Mouse (Mus musculus) MEL (cell line): Measurements from ENCODE around the gene Clpp. TPM values are rescaled to one million over a fixed set of nuclear protein-coding genes. Genes with fewer than 3 reads are reported as not detected.

ENCODE experiments used
- DNase-seq: peaks from one replicate; pipeline ENCODE4 v3.0.0; 2011; ENCODE audit warnings: low read depth, low spot score
- H3K27ac ChIP-seq: 2 replicates; pipeline ENCODE4 v1.5.1; 2012; ENCODE audit warnings: low read depth, mild to moderate bottlenecking, control low read depth, low read length, moderate library complexity; ENCODE audit not compliant: control insufficient read depth
- H3K27me3 ChIP-seq, 2 experiments: fragments of 150-350 bp in 1 of 2; sonication (generic) in 1 of 2; 2 replicates each; pipeline ENCODE4 v1.6.1; 2012; ENCODE audit warnings: low read length in 2 of 2, mild to moderate bottlenecking in 2 of 2, improper control_type of control experiment in 1 of 2, moderate library complexity in 1 of 2; ENCODE audit not compliant: insufficient read depth in 2 of 2, control insufficient read depth in 1 of 2
- H3K36me3 ChIP-seq, 2 experiments: 2 replicates each; pipeline ENCODE4 v1.6.1; 2012 to 2014; ENCODE audit warnings: low read length in 2 of 2, improper control_type of control experiment in 1 of 2, inconsistent platforms in 1 of 2, mild to moderate bottlenecking in 1 of 2; ENCODE audit not compliant: insufficient read depth in 2 of 2, control insufficient read depth in 1 of 2
- H3K4me1 ChIP-seq, 2 experiments: fragments of 150-350 bp in 1 of 2; sonication (generic) in 1 of 2; 2 replicates each; pipeline ENCODE4 v1.6.1; 2012; ENCODE audit warnings: low read length in 2 of 2, improper control_type of control experiment in 1 of 2, mild to moderate bottlenecking in 1 of 2; ENCODE audit not compliant: insufficient read depth in 2 of 2, control insufficient read depth in 1 of 2
- H3K4me3 ChIP-seq, 2 experiments: fragments of 150-350 bp in 1 of 2; sonication (generic) in 1 of 2; 2 replicates each; pipeline ENCODE4 v1.5.1; 2012; ENCODE audit warnings: low read depth in 2 of 2, low read length in 2 of 2, mild to moderate bottlenecking in 2 of 2, moderate library complexity in 2 of 2, control low read depth in 1 of 2, improper control_type of control experiment in 1 of 2; ENCODE audit not compliant: control insufficient read depth in 1 of 2, insufficient read depth in 1 of 2
- H3K79me2 ChIP-seq: 2 replicates; pipeline ENCODE4 v1.6.1; 2012; ENCODE audit warnings: mild to moderate bottlenecking, low read length, moderate library complexity; ENCODE audit not compliant: control insufficient read depth, poor library complexity, insufficient read depth
- H3K9ac ChIP-seq: 2 replicates; pipeline ENCODE4 v1.6.1; 2012; ENCODE audit warnings: low read depth, mild to moderate bottlenecking, control low read depth, low read length, moderate library complexity; ENCODE audit not compliant: control insufficient read depth, poor library complexity, severe bottlenecking
- H3K9me3 ChIP-seq: fragments of 150-350 bp; sonication (generic); replicated peaks from 2 replicates; pipeline ENCODE4 v1.6.1; 2012; ENCODE audit warnings: mild to moderate bottlenecking, low read length, improper control_type of control experiment, moderate library complexity; ENCODE audit not compliant: insufficient read depth
- CHD2 ChIP-seq: IDR thresholded peaks from 2 replicates; pipeline ENCODE4 v1.6.1; 2011; ENCODE audit warnings: low read length, improper control_type of control experiment
- CTCF ChIP-seq, 3 experiments: IDR thresholded peaks in 2 of 3; conservative IDR thresholded peaks in 1 of 3; 2 replicates each; pipeline ENCODE4 v1.5.1; 2011 to 2012; ENCODE audit warnings: low read length in 3 of 3, low read depth in 2 of 3, mild to moderate bottlenecking in 2 of 3, improper control_type of control experiment in 1 of 3, inconsistent platforms in 1 of 3, mixed read lengths in 1 of 3, moderate library complexity in 1 of 3; ENCODE audit not compliant: control insufficient read depth in 1 of 3, insufficient read depth in 1 of 3, poor library complexity in 1 of 3, severe bottlenecking in 1 of 3
- EP300 ChIP-seq, 2 experiments: IDR thresholded peaks; 2 replicates each; pipeline ENCODE4 v1.6.1; 2011; ENCODE audit warnings: improper control_type of control experiment in 2 of 2, low read length in 2 of 2, low read depth in 1 of 2, mild to moderate bottlenecking in 1 of 2
- ETS1 ChIP-seq: IDR thresholded peaks from 2 replicates; pipeline ENCODE4 v1.6.1; 2012; ENCODE audit warnings: low read depth, mild to moderate bottlenecking, inconsistent platforms, low read length, improper control_type of control experiment, moderate library complexity
- JUND ChIP-seq: IDR thresholded peaks from 2 replicates; pipeline ENCODE4 v1.6.1; 2011; ENCODE audit warnings: low read depth, mild to moderate bottlenecking, improper control_type of control experiment, low read length
- MAX ChIP-seq: IDR thresholded peaks from 2 replicates; pipeline ENCODE4 v1.6.1; 2011; ENCODE audit warnings: low read length, improper control_type of control experiment
- MAZ ChIP-seq: IDR thresholded peaks from 2 replicates; pipeline ENCODE4 v1.6.1; 2012; ENCODE audit warnings: low read depth, mild to moderate bottlenecking, inconsistent platforms, low read length, improper control_type of control experiment
- MYC ChIP-seq: IDR thresholded peaks from 2 replicates; pipeline ENCODE4 v1.6.1; 2011; ENCODE audit warnings: low read depth, mild to moderate bottlenecking, low read length, improper control_type of control experiment, moderate library complexity
- SMC3 ChIP-seq: IDR thresholded peaks from 2 replicates; pipeline ENCODE4 v1.6.1; 2011; ENCODE audit warnings: low read depth, low read length, improper control_type of control experiment
- TAL1 ChIP-seq: IDR thresholded peaks from 2 replicates; pipeline ENCODE4 v1.6.1; 2012; ENCODE audit warnings: mild to moderate bottlenecking, inconsistent platforms, low read length, moderate library complexity, mixed read lengths
- TBP ChIP-seq: IDR thresholded peaks from 2 replicates; pipeline ENCODE4 v1.8.0; 2011; ENCODE audit warnings: low read depth, low read length, improper control_type of control experiment
- TCF12 ChIP-seq: IDR thresholded peaks from 2 replicates; pipeline ENCODE4 v1.6.1; 2014; ENCODE audit warnings: low read depth, mild to moderate bottlenecking, inconsistent platforms, low read length, improper control_type of control experiment, moderate library complexity
- USF1 ChIP-seq: IDR thresholded peaks from 2 replicates; pipeline ENCODE4 v1.6.1; 2014; ENCODE audit warnings: low read depth, mild to moderate bottlenecking, inconsistent platforms, low read length, improper control_type of control experiment, moderate library complexity
- ZMIZ1 ChIP-seq: IDR thresholded peaks from 2 replicates; pipeline ENCODE4 v1.6.1; 2012; ENCODE audit warnings: low read depth, mild to moderate bottlenecking, inconsistent platforms, low read length, improper control_type of control experiment, moderate library complexity
- ZNF384 ChIP-seq: IDR thresholded peaks from 2 replicates; pipeline ENCODE4 v1.6.1; 2012; ENCODE audit warnings: low read depth, mild to moderate bottlenecking, inconsistent platforms, low read length, improper control_type of control experiment
- polyA plus RNA-seq, 2 experiments: library from polyadenylated mRNA; stranded (reverse) in 1 of 2; unstranded in 1 of 2; fragments of >175 nt in 1 of 2; fragments of >200 nt in 1 of 2; gene quantifications; 2 replicates each; pipeline versions ENCODE4 v1.2.1 to v1.2.4; 2012; ENCODE audit warnings: low replicate concordance in 2 of 2, low read depth in 1 of 2; ENCODE audit not compliant: insufficient read length in 2 of 2, insufficient read depth in 1 of 2, missing spikeins in 1 of 2
- total RNA-seq: library from RNA; depleted of rRNA; stranded (reverse); fragments of 300-350 nt; gene quantifications from 2 replicates; pipeline ENCODE4 v1.2.3, GENCODE M21; 2012

The Clpp gene
- total and polyA plus RNA-seq, 3 experiments = 177 to 178 TPM; not detected in 1

DNA sequence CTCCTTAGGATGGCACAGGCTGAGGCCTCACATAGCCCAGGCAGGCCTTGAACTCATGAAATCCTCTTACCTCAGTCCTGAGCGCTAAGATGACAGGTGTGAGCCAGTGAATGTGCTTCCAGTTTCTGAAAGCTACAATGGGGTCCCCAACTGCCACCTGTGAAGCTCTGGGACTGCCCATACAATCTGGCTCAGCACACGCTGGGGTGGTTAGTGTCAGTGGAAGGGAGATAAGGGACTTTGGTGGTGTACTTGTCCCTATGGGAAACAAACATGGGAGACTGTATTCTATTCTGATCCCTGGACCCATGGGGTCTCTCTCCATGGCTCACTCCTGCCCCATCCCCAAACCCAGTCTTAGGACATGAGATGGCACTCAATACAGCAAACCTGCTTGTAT is 29.6 kb downstream of the Clpp start (continued):
- TF ChIP-seq MYC (no peak), ZMIZ1 (no peak), TBP (no peak), USF1 (no peak)

DNA sequence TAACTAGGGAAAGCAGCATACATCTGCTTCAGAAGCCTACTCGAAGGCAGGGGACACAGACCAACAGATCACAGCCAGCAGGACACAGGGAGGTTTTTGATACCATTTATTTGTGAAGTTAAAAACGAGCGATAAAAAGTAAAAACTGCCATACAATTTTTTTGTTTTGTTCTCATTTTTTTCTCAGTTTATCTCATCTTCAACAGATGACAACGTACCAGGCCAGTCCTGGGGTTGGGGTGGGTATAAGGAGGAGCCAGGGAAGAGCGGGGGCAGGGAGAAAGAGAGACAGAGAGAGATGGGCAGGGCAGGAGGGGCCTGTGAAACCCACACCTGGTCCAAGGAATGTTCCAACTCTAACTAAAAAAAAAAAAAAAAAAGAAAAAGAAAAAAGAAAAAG is 30.9 kb downstream of the Clpp start:
- no peak for DNase-seq
- no peak overlapping the region for H3K9ac ChIP-seq
- no peak overlapping the region for H3K4me3 ChIP-seq
- no peaks in the 10 kb centered on the region for H3K9me3 ChIP-seq
- TF ChIP-seq MAX (no peak), MAZ (no peak), EP300 (IDR thresholded peaks at IDR 0.05; ENCODE audit: low read depth in 1 of 2, low read length in 2 of 2) (peak in 1 of 2 experiments; percentile 62; a peak in 2 of 4 replicates), ZNF384 (peak; percentile 84), ETS1 (peak; percentile 51; the same call in 1 of the 2 replicates), TCF12 (peak; percentile 37; the same call in 1 of the 2 replicates), CHD2 (no peak)
- H3K4me1 ChIP-seq = peaks cover 0 to 6% of the 10 kb centered on the region in 2 experiments; a peak in 1 of 4 replicates
- H3K36me3 ChIP-seq = peaks cover 2 to 4% of the 10 kb centered on the region in 2 experiments
- H3K79me2 ChIP-seq = no peaks in the 10 kb centered on the region
- H3K27me3 ChIP-seq = no peaks in the 10 kb centered on the region
- H3K27ac ChIP-seq = peak overlapping the region; percentile 41

DNA sequence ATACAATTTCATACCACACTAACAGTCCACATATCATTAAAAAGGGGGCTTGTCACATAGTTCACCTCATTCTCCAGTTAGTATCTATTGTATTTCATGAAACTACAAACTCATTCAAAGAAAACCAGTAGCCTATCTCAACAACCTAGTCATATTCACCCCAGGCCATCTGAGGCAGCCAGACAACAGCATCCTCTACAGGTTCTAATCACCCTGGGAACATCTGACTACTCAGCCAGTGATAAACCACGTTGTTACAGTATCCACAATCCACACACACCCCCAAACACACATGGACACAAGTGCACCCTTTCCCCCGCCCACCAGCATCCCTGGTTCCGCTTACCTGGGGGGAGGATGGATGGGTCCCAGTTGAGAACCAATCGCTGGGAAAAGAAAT is 37.4 kb downstream of the Clpp start:
- no peak for DNase-seq
- Histone ChIP-seq H3K9me3 (no peaks in the 10 kb centered on the region), H3K4me1 (peaks cover 0 to 13% of the 10 kb centered on the region in 2 experiments; a peak in 2 of 4 replicates), H3K79me2 (peaks cover 37% of the 10 kb centered on the region), H3K27ac (no peak overlapping the region), H3K36me3 (peaks cover 7 to 10% of the 10 kb centered on the region in 2 experiments), H3K27me3 (no peaks in the 10 kb centered on the region), H3K9ac (no peak overlapping the region), H3K4me3 (no peak overlapping the region)
- TF ChIP-seq TBP (no peak), JUND (no peak), TCF12 (no peak), SMC3 (no peak), TAL1 (0 out of 2 replicates have a peak, but pooled peaks have one; percentile 5), CTCF (IDR thresholded peaks at IDR 0.05 in 2 of 3, conservative IDR thresholded peaks at IDR 0.05 in 1 of 3; ENCODE audit: control insufficient read depth in 1 of 3, insufficient read depth in 1 of 3, low read depth in 2 of 3, low read length in 3 of 3, poor library complexity in 1 of 3, severe bottlenecking in 1 of 3) (no peak)
